Mouse (Mus musculus): ENCODE measurements around the gene Igfbp2. TPM values are rescaled to one million over a fixed set of nuclear protein-coding genes. Genes with fewer than 3 reads are reported as not detected.

Igfbp2 gene
- polyA plus RNA-seq, 1 experiment from 2014 or later, result 385 TPM

DNA sequence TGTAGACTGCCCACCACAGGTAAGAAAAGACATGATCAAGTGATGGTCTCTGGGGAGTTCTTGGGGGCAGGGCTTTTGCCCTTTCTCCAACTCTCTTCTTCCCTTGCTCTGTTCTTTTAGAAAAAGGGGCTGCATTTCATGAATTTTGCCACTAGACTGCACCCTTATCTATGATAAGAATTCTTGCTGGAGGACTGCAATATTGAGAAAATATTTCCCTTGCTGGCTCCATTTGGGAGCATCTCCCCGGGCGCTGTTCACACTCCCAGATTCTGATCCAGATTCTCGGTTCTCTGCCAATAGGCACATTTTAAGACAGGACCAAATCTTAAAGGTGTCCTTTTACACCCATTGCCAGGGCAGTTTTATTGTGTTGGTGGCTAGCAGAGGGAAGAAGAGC lies 51.8 kb downstream of the Igfbp2 start:
- Histone ChIP-seq H3K9ac (replicated peaks) (no peak overlapping the region), H3K4me2 (replicated peaks) (0 out of 2 replicates have a peak overlapping the region, but pooled peaks have one; percentile 80), H3K27ac (no peak overlapping the region), H3K36me3 (no peaks in the 10 kb centered on the region), H3K4me1 (replicated peaks) (peaks cover 47% of the 10 kb centered on the region), H3K9me3 (no peaks in the 10 kb centered on the region), H3K4me3 (replicated peaks) (no peak overlapping the region), H3K27me3 (peaks cover 29% of the 10 kb centered on the region)
- no peak for ATAC-seq
- 49% methylated on average over 3 of the region's 3 CpGs for WGBS

DNA sequence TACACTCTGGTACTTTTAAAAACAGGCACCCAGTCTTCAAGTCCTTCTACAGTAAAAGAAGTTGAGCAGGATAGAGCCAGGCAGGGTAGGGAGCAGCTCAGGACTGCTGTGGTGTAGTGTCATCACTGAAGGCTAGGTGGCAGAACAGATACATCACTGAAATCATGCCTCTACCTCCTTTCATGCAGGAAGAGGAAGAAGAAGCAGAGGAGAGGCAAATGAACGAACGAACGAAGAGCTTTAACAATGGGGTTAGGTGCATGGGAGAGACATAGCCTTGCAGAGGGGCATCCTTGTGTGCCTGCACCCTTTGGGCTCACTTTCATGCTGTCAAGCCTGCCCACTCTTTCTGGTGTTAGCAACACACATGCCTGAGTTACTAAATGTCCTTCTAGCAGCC lies 53.6 kb downstream of the Igfbp2 start:
- H3K27ac ChIP-seq, result no peak overlapping the region
- H3K4me2 ChIP-seq (replicated peaks), result peak overlapping the region; percentile 35
- WGBS, result 0% methylated on average over 3 of the region's 3 CpGs
- no peak overlapping the region for H3K9ac ChIP-seq (replicated peaks)
- H3K27me3 ChIP-seq, result peaks cover 29% of the 10 kb centered on the region
- H3K4me3 ChIP-seq (replicated peaks), result no peak overlapping the region
- no peaks in the 10 kb centered on the region for H3K9me3 ChIP-seq
- no peaks in the 10 kb centered on the region for H3K36me3 ChIP-seq
- H3K4me1 ChIP-seq (replicated peaks), result peaks cover 35% of the 10 kb centered on the region
- peak; percentile 12; the same call in 1 of the 2 replicates for ATAC-seq

DNA sequence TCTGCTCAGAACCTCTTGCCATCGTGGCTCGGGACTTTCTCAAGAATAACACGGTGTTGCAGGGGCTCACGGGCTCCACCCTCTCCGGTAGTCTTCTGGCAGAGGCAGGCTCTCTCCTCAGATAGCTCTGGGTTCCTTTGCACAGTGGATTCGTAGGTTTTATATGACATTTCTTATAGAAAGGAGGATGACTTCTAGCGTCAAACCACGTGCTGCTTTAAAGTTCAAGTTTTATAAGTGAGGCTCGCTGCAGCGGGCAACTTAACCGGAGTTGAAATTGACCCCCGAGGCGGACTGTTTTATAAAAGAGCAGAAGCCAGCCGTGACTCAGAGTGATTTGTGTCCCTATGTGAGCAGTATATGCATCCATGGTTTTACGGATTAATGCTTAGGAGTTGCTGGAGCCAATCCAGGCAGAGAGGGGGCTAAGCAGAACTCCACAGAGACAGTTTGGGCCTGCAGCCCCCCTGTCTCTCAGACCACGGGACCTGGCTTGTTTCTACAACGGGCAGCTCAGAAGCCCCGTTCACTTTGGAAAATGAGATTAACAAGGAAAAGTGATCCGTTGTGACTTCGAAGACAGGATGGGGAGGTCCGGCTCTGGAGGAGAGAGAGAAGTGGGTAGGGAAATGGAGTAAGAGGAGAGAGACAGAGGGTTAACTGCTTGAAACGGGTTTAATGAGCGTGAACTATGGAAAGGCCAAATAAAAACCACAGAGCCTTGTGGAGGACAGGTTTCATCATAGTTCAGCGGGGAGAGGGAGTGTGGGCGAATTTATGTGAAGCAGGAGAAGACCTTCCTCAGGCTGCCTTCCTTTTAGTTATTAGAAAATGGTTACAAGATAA lies 54.4 kb downstream of the Igfbp2 start:
- Histone ChIP-seq H3K36me3 (no peaks in the 10 kb centered on the region), H3K9ac (replicated peaks) (no peak overlapping the region), H3K27ac (no peak overlapping the region), H3K9me3 (no peaks in the 10 kb centered on the region), H3K27me3 (peaks cover 22% of the 10 kb centered on the region), H3K4me1 (replicated peaks) (peaks cover 27% of the 10 kb centered on the region), H3K4me3 (replicated peaks) (no peak overlapping the region), H3K4me2 (replicated peaks) (peak overlapping the region; percentile 35)
- no peak for ATAC-seq
- 57% methylated on average over 25 of the region's 25 CpGs for WGBS

DNA sequence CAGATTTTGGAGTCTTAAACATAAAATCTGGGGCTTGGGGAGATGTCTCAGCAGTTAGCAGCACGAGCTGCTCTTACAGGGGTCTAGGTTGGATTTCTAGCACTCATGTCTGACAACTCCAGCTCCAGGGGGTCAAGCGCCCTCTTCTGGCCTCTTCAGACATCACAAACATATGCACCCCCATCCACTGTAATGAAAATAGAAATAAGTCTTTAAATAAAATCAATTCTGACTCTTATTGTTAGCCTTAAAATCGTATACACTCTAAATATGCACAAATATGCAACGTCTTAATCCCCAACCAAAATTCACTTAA lies 55.0 kb downstream of the Igfbp2 start:
- peaks cover 16% of the 10 kb centered on the region for H3K27me3 ChIP-seq
- H3K4me2 ChIP-seq (replicated peaks), result no peak overlapping the region
- no peaks in the 10 kb centered on the region for H3K9me3 ChIP-seq
- H3K4me3 ChIP-seq (replicated peaks), result no peak overlapping the region
- no peaks in the 10 kb centered on the region for H3K36me3 ChIP-seq
- WGBS, result 62% methylated on average over 4 of the region's 4 CpGs
- peaks cover 22% of the 10 kb centered on the region for H3K4me1 ChIP-seq (replicated peaks)
- H3K9ac ChIP-seq (replicated peaks), result no peak overlapping the region
- no peak for ATAC-seq
- H3K27ac ChIP-seq, result no peak overlapping the region

DNA sequence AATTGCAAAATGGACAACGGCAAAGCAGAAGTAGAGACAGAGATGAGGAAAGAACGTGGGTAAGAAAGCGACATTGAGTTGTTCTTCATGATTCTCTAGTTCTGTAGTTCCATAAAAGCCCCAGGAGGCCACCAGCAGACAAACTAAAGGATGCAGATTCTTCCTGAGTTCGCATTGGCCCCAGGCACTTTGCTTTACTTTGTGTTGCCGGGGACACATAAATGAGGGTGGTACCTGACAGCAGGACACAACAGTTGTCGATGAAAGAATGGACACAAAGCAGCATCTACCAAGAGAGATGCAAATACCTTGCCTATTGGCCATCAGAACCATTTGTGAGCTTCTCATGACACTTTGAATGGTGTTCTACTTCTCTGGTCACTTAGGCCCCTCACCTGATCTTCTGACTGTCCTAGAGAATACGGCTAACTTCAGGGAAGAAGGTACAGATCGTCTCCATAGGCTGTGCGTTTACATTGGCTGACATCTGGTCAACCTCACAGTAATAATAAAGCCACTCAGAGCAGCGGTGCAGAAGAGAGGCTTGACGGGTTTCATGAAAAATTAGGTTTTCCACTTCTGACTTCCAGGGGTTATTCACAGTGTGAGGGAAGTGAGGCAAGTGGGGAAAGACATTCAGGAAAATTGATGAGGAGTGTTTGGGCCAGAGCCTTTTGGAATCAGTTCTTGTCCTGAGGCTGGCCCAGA lies 61.0 kb downstream of the Igfbp2 start:
- Histone ChIP-seq H3K27me3 (no peaks in the 10 kb centered on the region), H3K36me3 (no peaks in the 10 kb centered on the region), H3K27ac (no peak overlapping the region), H3K4me1 (replicated peaks) (no peaks in the 10 kb centered on the region), H3K4me3 (replicated peaks) (no peak overlapping the region), H3K9ac (replicated peaks) (no peak overlapping the region), H3K4me2 (replicated peaks) (no peak overlapping the region), H3K9me3 (no peaks in the 10 kb centered on the region)
- ATAC-seq, result no peak
- 91% methylated on average over 11 of the region's 11 CpGs for WGBS

DNA sequence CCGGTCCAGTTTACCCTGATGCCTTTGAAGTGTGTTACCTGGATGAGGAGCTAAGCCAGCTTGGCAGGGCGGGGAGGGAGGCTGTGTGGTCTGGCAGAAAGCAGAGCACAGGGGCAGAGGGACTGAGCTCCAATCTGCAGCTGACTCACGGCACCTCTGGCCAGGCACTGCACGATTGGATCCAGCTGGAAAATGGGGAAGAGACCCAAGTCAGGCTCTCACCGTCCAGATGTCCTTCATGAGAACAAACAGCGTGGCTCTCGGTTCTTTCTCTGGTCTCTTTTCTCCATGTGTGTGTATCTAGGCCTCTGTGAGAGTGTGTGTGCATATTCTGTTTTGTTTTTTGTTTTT lies 61.5 kb downstream of the Igfbp2 start:
- 89% methylated on average over 7 of the region's 7 CpGs for WGBS
- H3K27me3 ChIP-seq, result no peaks in the 10 kb centered on the region
- H3K9ac ChIP-seq (replicated peaks), result no peak overlapping the region
- H3K4me2 ChIP-seq (replicated peaks), result no peak overlapping the region
- no peaks in the 10 kb centered on the region for H3K36me3 ChIP-seq
- no peak overlapping the region for H3K4me3 ChIP-seq (replicated peaks)
- ATAC-seq, result no peak
- H3K9me3 ChIP-seq, result no peaks in the 10 kb centered on the region
- H3K27ac ChIP-seq, result no peak overlapping the region
- no peaks in the 10 kb centered on the region for H3K4me1 ChIP-seq (replicated peaks)

DNA sequence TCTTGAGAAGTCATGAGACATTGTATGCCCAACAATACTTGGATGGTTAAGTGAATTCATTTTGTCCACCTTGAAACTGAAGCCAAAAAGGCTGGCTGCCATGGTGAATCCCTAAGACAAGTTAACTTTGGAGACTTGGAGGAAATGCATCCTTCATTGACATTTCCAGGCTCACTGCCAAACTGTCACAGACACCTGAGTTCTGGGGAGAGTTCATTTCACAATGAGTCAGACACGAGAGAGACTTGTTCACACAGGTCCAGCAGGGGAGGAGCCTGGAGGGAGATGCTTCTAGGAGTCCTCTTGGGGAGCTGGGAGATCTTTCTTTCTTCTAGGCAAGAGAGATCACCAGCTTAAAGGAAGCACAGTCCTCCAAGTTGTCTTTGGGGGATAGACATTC lies 63.6 kb downstream of the Igfbp2 start:
- Histone ChIP-seq H3K27me3 (no peaks in the 10 kb centered on the region), H3K9me3 (no peaks in the 10 kb centered on the region), H3K9ac (replicated peaks) (no peak overlapping the region), H3K4me2 (replicated peaks) (no peak overlapping the region), H3K36me3 (no peaks in the 10 kb centered on the region), H3K27ac (no peak overlapping the region), H3K4me1 (replicated peaks) (no peaks in the 10 kb centered on the region), H3K4me3 (replicated peaks) (no peak overlapping the region)
- 74% methylated on average over 1 of the region's 1 CpGs for WGBS
- ATAC-seq, result no peak

DNA sequence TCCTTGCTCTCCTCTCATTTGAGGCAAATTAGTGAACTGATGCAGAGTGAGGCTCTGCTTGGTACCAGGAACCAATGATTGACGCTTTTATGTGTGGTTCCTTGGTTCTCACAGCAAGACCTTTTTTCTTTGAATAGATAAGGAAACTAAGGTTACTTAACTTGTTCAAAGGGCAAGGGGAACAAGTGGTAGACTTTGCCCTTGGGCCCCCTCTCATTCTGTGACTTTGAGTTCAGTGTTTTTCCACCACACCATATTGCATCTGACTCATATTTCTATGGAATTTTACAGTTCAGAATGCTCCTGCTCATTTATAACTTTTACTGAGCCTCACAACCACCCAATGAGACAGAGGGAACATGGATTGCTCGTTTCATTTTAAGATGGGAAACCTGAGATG lies 71.5 kb downstream of the Igfbp2 start:
- Histone ChIP-seq H3K36me3 (no peaks in the 10 kb centered on the region), H3K4me1 (replicated peaks) (no peaks in the 10 kb centered on the region), H3K4me3 (replicated peaks) (no peak overlapping the region), H3K4me2 (replicated peaks) (no peak overlapping the region), H3K27ac (no peak overlapping the region), H3K27me3 (no peaks in the 10 kb centered on the region), H3K9ac (replicated peaks) (no peak overlapping the region), H3K9me3 (no peaks in the 10 kb centered on the region)
- WGBS, result 89% methylated on average over 2 of the region's 2 CpGs
- ATAC-seq, result no peak

Other genes with a start within 250 kb of the Igfbp2 start
- 25.1 and 29.8 TPM in 2 replicates for gene Smarcal1, start 241.3 kb upstream of the Igfbp2 start, polyA plus RNA-seq (2015; fragmentation: Nextera tagmentation; extraction: Ambion mirVana)
- gene Ankar, start 123.9 kb upstream of the Igfbp2 start, polyA plus RNA-seq (2015; fragmentation: Nextera tagmentation; extraction: Ambion mirVana), result not detected in 2 replicates
- gene Rpl37a, start 113.2 kb upstream of the Igfbp2 start, polyA plus RNA-seq (2015; fragmentation: Nextera tagmentation; extraction: Ambion mirVana), result 1,218 and 1,294 TPM in 2 replicates
- gene Igfbp5, start 50.4 kb downstream of the Igfbp2 start, polyA plus RNA-seq (2015; fragmentation: Nextera tagmentation; extraction: Ambion mirVana), result 28.7 and 31.8 TPM in 2 replicates
- not detected in 2 replicates for gene Tnp1, start 191.4 kb downstream of the Igfbp2 start, polyA plus RNA-seq (2015; fragmentation: Nextera tagmentation; extraction: Ambion mirVana)